Mouse (Mus musculus): Measurements from ENCODE around the gene Zdhhc14.

DNA sequence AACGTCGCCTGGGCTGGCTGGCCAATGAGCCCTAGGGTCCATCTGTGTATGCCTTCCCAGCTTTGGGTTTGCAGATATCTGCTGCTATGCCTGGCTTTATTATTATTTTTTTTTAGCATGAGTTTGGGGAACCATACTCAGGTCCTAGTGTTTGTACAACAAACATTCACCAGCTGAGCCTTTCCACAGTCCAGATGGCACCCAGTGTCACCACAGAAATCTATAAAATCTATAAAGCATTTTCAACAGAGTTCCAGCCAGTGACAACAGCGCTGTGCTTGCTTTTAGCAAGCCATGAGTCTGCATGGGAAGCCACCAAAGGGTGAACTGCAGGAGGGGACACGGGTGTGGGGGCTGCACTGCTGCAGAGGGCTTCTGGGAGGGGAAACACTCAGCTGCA, 257.9 kb downstream of the Zdhhc14 start:
- TF ChIP-seq ZMIZ1 (IDR thresholded peaks at IDR 0.05; ENCODE audit: low read depth, low read length) (no peak), POLR2A (IDR thresholded peaks at IDR 0.05; ENCODE audit: low read depth, low read length) (no peak), BHLHE40 (IDR thresholded peaks at IDR 0.05; ENCODE audit: low read depth, low read length) (no peak), ELF1 (IDR thresholded peaks at IDR 0.05; ENCODE audit: low read depth, low read length) (no peak), SIN3A (IDR thresholded peaks at IDR 0.05; ENCODE audit: low read length) (no peak), TCF12 (IDR thresholded peaks at IDR 0.05; ENCODE audit: low read depth, low read length) (no peak), NRF1 (IDR thresholded peaks at IDR 0.05; ENCODE audit: low read depth, low read length) (no peak), USF2 (conservative IDR thresholded peaks at IDR 0.05; ENCODE audit: low read depth, low read length) (no peak), MAFK (IDR thresholded peaks at IDR 0.05; ENCODE audit: insufficient replicate concordance, low read length) (no peak), CTCF (conservative IDR thresholded peaks at IDR 0.05 in 1 of 2, IDR thresholded peaks at IDR 0.05 in 1 of 2; ENCODE audit: low read depth in 2 of 2, low read length in 2 of 2) (no peak), E2F4 (IDR thresholded peaks at IDR 0.05; ENCODE audit: insufficient replicate concordance, low read depth, low read length) (no peak), ZKSCAN1 (IDR thresholded peaks at IDR 0.05; ENCODE audit: borderline replicate concordance, low read depth, low read length) (no peak), EP300 (IDR thresholded peaks at IDR 0.05; ENCODE audit: low read length) (no peak)

Data from CH12.LX (cell line).